Mouse (Mus musculus) small intestine, adult 2 months (tissue): Measurements from ENCODE around the gene Stk38.

Source experiments
- CTCF ChIP-seq: fragments of 200-500 bp; IDR thresholded peaks from 2 replicates; pipeline ENCODE4 v1.5.1; 2012; ENCODE audit warnings: low read depth, mild to moderate bottlenecking, control low read depth, inconsistent platforms, low read length, moderate library complexity, mixed read lengths; ENCODE audit not compliant: insufficient replicate concordance, insufficient read length; ENCODE audit errors: extremely low read depth
- POLR2A ChIP-seq: fragments of 200-500 bp; IDR thresholded peaks from 2 replicates; pipeline ENCODE4 v1.6.1; 2012; ENCODE audit warnings: low read depth, mild to moderate bottlenecking, control low read depth, inconsistent platforms, low read length, moderate library complexity

DNA sequence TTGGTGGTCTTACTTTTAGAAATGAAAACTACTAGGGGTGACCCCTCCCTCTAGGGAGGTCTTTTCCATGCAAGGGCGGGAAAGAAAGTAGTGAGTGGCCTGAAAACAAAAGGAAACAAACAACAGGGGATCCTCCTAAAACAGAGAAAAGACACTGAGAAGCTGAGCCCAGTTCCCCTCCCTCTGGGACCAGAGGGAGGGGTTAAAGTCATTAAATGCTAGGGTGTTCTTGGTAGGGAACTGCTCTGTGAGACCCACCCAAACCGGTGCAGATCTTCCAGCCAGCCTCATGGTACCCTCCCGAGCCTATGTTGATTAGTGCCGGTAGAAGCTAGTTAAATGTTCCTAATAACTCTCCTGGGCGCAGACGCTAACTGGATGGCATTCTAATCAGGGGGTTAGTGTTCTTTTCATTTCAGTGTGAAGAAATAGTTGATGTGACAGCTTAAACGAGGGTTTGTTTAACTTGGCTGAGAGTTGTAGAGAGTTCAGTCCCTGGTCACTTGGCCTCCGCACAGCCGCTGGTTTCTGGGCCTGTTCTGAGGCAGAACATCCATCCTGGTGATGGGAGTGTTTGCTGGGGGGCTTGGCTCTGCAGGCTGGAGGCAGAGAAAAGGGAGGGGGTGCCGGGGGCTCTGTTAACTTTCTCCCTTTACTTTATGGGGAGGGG lies 17.2 kb upstream of the Stk38 start:
- TF ChIP-seq CTCF (no peak), POLR2A (no peak)
